Mouse (Mus musculus): ENCODE measurements at regions not wholly inside any gene's neighbourhood (a gene's known extent, or its start where the extent isn't known, plus 50 kb on each side); places are given as distances from the start of the nearest gene placed in this dataset.

- TF ChIP-seq CTCF (IDR thresholded peaks at IDR 0.05; ENCODE audit: low read depth): no peak
- TF ChIP-seq EP300 (IDR thresholded peaks at IDR 0.05; ENCODE audit: low read depth): no peak
Measured at GRCm38 (mm10) chr1:71898198-71898597, 245.2 kb upstream of the Fn1 start.
